Mouse (Mus musculus): ENCODE results near the gene Atl3. TPM values are rescaled to one million over a fixed set of nuclear protein-coding genes. Genes with fewer than 3 reads are reported as not detected.

Atl3 gene
- polyA plus RNA-seq, 1 experiment from 2014 or later: 7.0 TPM

DNA sequence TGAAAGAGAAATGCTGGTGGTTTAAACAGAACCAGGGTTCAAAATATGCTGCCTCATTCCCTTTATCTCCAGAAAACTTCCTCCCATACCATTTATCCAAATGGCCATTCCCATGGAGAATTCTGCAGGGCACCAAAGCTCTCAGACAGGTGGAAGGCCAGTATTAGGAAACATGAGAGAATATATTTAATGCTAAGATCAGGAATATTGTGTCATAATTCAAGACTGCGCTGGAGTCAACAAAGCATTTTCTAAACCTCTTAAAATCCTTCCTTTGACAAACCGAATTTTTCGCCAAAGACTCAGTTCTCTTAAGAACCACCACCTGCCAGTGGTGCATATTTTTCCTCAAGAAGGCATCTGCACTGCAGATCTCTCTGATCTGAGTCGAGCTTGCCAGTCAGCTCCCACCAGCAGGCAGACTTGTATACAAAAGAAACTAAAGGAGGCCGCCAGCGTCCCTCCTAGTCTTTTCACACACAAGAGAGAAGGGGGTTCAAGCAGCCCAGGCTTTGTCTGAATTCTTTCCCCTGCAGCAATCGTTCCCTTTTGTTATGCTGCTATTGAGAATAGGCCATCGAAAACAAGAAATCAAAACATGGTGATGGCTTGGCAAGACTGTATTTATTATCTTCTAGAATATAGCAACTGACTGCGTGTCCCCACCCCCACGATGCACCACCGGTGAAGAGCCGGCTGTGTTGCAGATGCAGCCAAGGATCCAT, 12.1 kb upstream of the Atl3 start:
- peak overlapping the region; percentile 85 for H3K4me2 ChIP-seq (replicated peaks)
- ATAC-seq (ENCODE audit: low FRiP score) (no peak), DNase-seq (ENCODE audit: low spot score) (peak; percentile 69)
- H3K4me3 ChIP-seq (replicated peaks; ENCODE audit: low read length): peak overlapping the region; percentile 81
- no peaks in the 10 kb centered on the region for H3K27me3 ChIP-seq (ENCODE audit: control insufficient read depth, insufficient read depth, low read length)
- peak overlapping the region; percentile 95 for H3K9ac ChIP-seq
- WGBS: under 1% methylated on average over 12 of the region's 12 CpGs
- H3K36me3 ChIP-seq (replicated peaks; ENCODE audit: control insufficient read depth, insufficient read depth): peaks cover 4% of the 10 kb centered on the region; the same call in 1 of the 2 replicates
- peak overlapping the region; percentile 99 for H3K27ac ChIP-seq
- H3K4me1 ChIP-seq (replicated peaks; ENCODE audit: control insufficient read depth, insufficient read depth, low read length): peaks cover 33% of the 10 kb centered on the region
- H3K9me3 ChIP-seq (ENCODE audit: control insufficient read depth, low read length): no peaks in the 10 kb centered on the region

DNA sequence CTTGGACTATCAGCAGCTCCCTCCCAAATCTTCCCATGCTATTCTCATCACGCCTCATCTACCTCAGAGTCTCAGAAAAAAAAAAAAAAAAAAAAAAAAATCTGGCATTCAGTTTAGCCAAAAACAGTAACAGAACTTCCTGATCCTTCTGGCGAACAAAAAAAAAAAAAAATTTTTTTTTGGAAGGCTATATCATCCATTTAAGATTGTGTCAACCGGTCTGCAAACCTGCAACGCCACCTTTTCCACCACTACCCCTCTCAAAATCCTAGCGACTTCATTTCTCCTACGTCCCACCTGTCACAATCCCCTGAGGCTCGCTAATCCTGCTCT, 11.6 kb upstream of the Atl3 start:
- no peaks in the 10 kb centered on the region for H3K27me3 ChIP-seq (ENCODE audit: control insufficient read depth, insufficient read depth, low read length)
- H3K4me3 ChIP-seq (replicated peaks; ENCODE audit: low read length): peak overlapping the region; percentile 81
- H3K36me3 ChIP-seq (replicated peaks; ENCODE audit: control insufficient read depth, insufficient read depth): peaks cover under 1% of the 10 kb centered on the region; the same call in 1 of the 2 replicates
- peak overlapping the region; percentile 95 for H3K9ac ChIP-seq
- no peaks in the 10 kb centered on the region for H3K9me3 ChIP-seq (ENCODE audit: control insufficient read depth, low read length)
- ATAC-seq (ENCODE audit: low FRiP score) (no peak), DNase-seq (ENCODE audit: low spot score) (no peak)
- H3K4me1 ChIP-seq (replicated peaks; ENCODE audit: control insufficient read depth, insufficient read depth, low read length): peaks cover 33% of the 10 kb centered on the region
- 1% methylated on average over 7 of the region's 7 CpGs for WGBS
- peak overlapping the region; percentile 99 for H3K27ac ChIP-seq
- H3K4me2 ChIP-seq (replicated peaks): peak overlapping the region; percentile 85

- Histone ChIP-seq H3K27me3 (ENCODE audit: control insufficient read depth, insufficient read depth, low read length) (no peaks in the 10 kb centered on the region), H3K4me3 (replicated peaks; ENCODE audit: low read length) (peak within 1 kb of the TSS; percentile 81), H3K9me3 (ENCODE audit: control insufficient read depth, low read length) (no peaks in the 10 kb centered on the region), H3K4me2 (replicated peaks) (peak within 1 kb of the TSS; percentile 85), H3K4me1 (replicated peaks; ENCODE audit: control insufficient read depth, insufficient read depth, low read length) (peaks cover 32% of the 10 kb centered on the region), H3K9ac (peak within 1 kb of the TSS; percentile 95), H3K27ac (peak within 1 kb of the TSS; percentile 99), H3K36me3 (replicated peaks; ENCODE audit: control insufficient read depth, insufficient read depth) (no peaks in the 10 kb centered on the region)
- WGBS: under 1% methylated on average over 79 of the region's 80 CpGs
- DNase-seq (ENCODE audit: low spot score) (peak; percentile 100), ATAC-seq (ENCODE audit: low FRiP score) (peak; percentile 94)
Measured at GRCm38 (mm10) chr19:7482599-7483511, 11.0 kb upstream of the Atl3 start, which contains the start of gene Rtn3. Rtn3 (minus strand) TSS chr19:7483281.

GRCm38 (mm10) chr19:7483512-7483882, 10.3 kb upstream of the Atl3 start:
- no peak for DNase-seq (ENCODE audit: low spot score)
- Histone ChIP-seq H3K27ac (peak overlapping the region; percentile 99), H3K4me3 (replicated peaks; ENCODE audit: low read length) (peak overlapping the region; percentile 81), H3K4me2 (replicated peaks) (peak overlapping the region; percentile 85), H3K9ac (peak overlapping the region; percentile 95), H3K4me1 (replicated peaks; ENCODE audit: control insufficient read depth, insufficient read depth, low read length) (peaks cover 25% of the 10 kb centered on the region), H3K36me3 (replicated peaks; ENCODE audit: control insufficient read depth, insufficient read depth) (no peaks in the 10 kb centered on the region), H3K27me3 (ENCODE audit: control insufficient read depth, insufficient read depth, low read length) (no peaks in the 10 kb centered on the region), H3K9me3 (ENCODE audit: control insufficient read depth, low read length) (no peaks in the 10 kb centered on the region)
- ATAC-seq (ENCODE audit: low FRiP score): peak; percentile 76
- WGBS: under 1% methylated on average over 6 of the region's 6 CpGs

GRCm38 (mm10) chr19:7484076-7484475, 9.8 kb upstream of the Atl3 start:
- Histone ChIP-seq H3K27me3 (ENCODE audit: control insufficient read depth, insufficient read depth, low read length) (no peaks in the 10 kb centered on the region), H3K27ac (peak overlapping the region; percentile 99), H3K4me3 (replicated peaks; ENCODE audit: low read length) (peak overlapping the region; percentile 81), H3K4me1 (replicated peaks; ENCODE audit: control insufficient read depth, insufficient read depth, low read length) (peaks cover 22% of the 10 kb centered on the region), H3K4me2 (replicated peaks) (peak overlapping the region; percentile 85), H3K36me3 (replicated peaks; ENCODE audit: control insufficient read depth, insufficient read depth) (no peaks in the 10 kb centered on the region), H3K9ac (peak overlapping the region; percentile 95), H3K9me3 (ENCODE audit: control insufficient read depth, low read length) (no peaks in the 10 kb centered on the region)
- no peak for ATAC-seq (ENCODE audit: low FRiP score)
- peak; percentile 61 for DNase-seq (ENCODE audit: low spot score)
- 51% methylated on average over 5 of the region's 5 CpGs for WGBS

DNA sequence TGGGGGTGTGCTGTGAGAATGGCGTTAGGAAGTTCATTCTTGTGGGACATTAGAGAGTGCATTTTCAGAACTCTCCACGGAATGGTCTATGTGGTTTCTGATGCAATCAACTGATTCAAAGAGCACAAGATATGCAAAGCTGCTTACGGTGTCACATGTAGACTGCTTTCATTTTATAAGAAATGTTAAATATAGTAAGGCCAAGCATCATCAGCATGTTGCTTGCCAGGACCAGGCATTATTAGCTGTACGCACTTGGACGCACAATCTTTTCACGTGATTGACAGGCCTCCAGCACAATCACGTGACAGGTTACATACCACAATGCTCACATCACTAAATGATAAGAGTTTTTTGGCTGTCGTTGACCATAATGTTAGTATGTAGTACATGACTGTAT, 6.2 kb upstream of the Atl3 start:
- WGBS: 88% methylated on average over 8 of the region's 8 CpGs

DNA sequence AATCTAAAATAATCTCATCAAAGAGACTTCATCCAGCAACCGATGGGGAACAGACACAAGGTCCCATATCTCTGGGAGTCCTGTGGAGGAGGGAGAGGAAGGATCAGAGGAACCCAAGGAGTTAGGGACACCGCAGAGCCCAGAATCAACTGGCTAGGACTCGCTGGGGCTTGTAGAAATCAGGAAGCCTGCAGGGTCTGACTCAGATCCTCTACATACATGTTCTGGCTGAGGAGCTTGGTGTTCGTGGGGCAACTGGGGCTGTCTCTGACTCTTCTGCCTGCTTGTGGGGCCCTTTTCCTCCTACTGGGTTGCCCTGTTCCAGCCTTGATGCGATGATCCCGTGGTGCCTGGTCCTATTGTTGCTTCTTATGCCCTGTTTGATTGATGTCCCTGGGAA, 1.9 kb upstream of the Atl3 start:
- WGBS: 82% methylated on average over 6 of the region's 6 CpGs
- no peak for ATAC-seq (ENCODE audit: low FRiP score)

More for the DNA sequence above, 6.2 kb upstream of the Atl3 start:
- no peak overlapping the region for H3K9ac ChIP-seq
- H3K4me1 ChIP-seq (replicated peaks; ENCODE audit: control insufficient read depth, insufficient read depth, low read length): peaks cover 8% of the 10 kb centered on the region; the same call in 1 of the 2 replicates
- DNase-seq (ENCODE audit: low spot score) (no peak), ATAC-seq (ENCODE audit: low FRiP score) (no peak)
- no peak overlapping the region for H3K4me3 ChIP-seq (replicated peaks; ENCODE audit: low read length)
- H3K4me2 ChIP-seq (replicated peaks): no peak overlapping the region
- H3K36me3 ChIP-seq (replicated peaks; ENCODE audit: control insufficient read depth, insufficient read depth): no peaks in the 10 kb centered on the region
- H3K9me3 ChIP-seq (ENCODE audit: control insufficient read depth, low read length): no peaks in the 10 kb centered on the region
- no peaks in the 10 kb centered on the region for H3K27me3 ChIP-seq (ENCODE audit: control insufficient read depth, insufficient read depth, low read length)
- H3K27ac ChIP-seq: no peak overlapping the region

DNA sequence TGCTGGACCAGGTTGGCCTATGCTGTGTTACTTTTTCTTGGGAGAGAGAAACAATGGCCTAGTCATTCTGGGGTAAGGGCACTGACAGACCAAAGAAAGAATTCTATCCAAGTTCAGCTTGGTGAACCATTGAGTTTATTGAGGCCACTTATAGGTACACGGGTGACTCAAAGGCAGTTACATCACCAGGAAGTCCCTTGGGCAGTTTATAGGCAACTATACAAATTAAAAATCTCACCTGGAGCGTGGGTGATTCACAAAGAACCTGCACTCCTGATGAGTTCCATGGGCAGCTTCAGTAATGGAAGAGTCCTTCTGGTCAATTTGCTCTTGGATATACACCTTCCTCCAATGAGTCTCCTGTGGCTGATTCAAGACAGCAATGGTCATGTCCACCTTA, 1.2 kb upstream of the Atl3 start:
- 94% methylated on average over 2 of the region's 2 CpGs for WGBS
- no peaks in the 10 kb centered on the region for H3K9me3 ChIP-seq (ENCODE audit: control insufficient read depth, low read length)
- no peak for ATAC-seq (ENCODE audit: low FRiP score)

More for the DNA sequence above, 1.9 kb upstream of the Atl3 start:
- Histone ChIP-seq H3K4me3 (replicated peaks; ENCODE audit: low read length) (no peak overlapping the region), H3K9ac (no peak overlapping the region), H3K4me2 (replicated peaks) (no peak overlapping the region), H3K4me1 (replicated peaks; ENCODE audit: control insufficient read depth, insufficient read depth, low read length) (peaks cover 7% of the 10 kb centered on the region; the same call in 1 of the 2 replicates), H3K27ac (no peak overlapping the region), H3K27me3 (ENCODE audit: control insufficient read depth, insufficient read depth, low read length) (no peaks in the 10 kb centered on the region), H3K9me3 (ENCODE audit: control insufficient read depth, low read length) (no peaks in the 10 kb centered on the region), H3K36me3 (replicated peaks; ENCODE audit: control insufficient read depth, insufficient read depth) (no peaks in the 10 kb centered on the region)
- no peak for DNase-seq (ENCODE audit: low spot score)

More for the DNA sequence above, 1.2 kb upstream of the Atl3 start:
- Histone ChIP-seq H3K9ac (no peak overlapping the region), H3K4me2 (replicated peaks) (no peak overlapping the region), H3K27me3 (ENCODE audit: control insufficient read depth, insufficient read depth, low read length) (no peaks in the 10 kb centered on the region), H3K36me3 (replicated peaks; ENCODE audit: control insufficient read depth, insufficient read depth) (no peaks in the 10 kb centered on the region), H3K27ac (no peak overlapping the region), H3K4me1 (replicated peaks; ENCODE audit: control insufficient read depth, insufficient read depth, low read length) (peaks cover 7% of the 10 kb centered on the region; the same call in 1 of the 2 replicates), H3K4me3 (replicated peaks; ENCODE audit: low read length) (no peak overlapping the region)
- no peak for DNase-seq (ENCODE audit: low spot score)
